Mouse (Mus musculus): Measurements from ENCODE around the gene Tex2.

- TF ChIP-seq POLR2A (IDR thresholded peaks at IDR 0.05; ENCODE audit: borderline replicate concordance, extremely low read depth, low read depth, low read length) (no peak), CTCF (IDR thresholded peaks at IDR 0.05; ENCODE audit: insufficient read depth, low read length) (no peak)
Observed at GRCm38 (mm10) chr11:106462309-106462708, 150.9 kb downstream of the Tex2 start.

Measured in lung, adult 2 months (tissue).